Mouse (Mus musculus) adrenal gland, postnatal 10 days (tissue): Measurements from ENCODE around the gene Fat3. TPM values are rescaled to one million over a fixed set of nuclear protein-coding genes. Genes with fewer than 3 reads are reported as not detected.

Experiments
- DNase-seq: peaks from one replicate; pipeline ENCODE4 v3.0.0; 2021; ENCODE audit warnings: mixed read lengths
- long read RNA-seq, 2 experiments: library from polyadenylated mRNA; stranded (forward); transcript quantifications; one replicate each; pipeline ENCODE4 v2.0.0; 2021
- total RNA-seq, 2 experiments: library from RNA; stranded (reverse); gene quantifications; 2 replicates each; pipeline ENCODE4 v1.2.3; 2021

Fat3 gene
- total RNA-seq: 1 to 10 TPM; 2.6 TPM
- long read RNA-seq, experiment 1: 0 reads
- long read RNA-seq, experiment 2: 0 reads

- peak; percentile 27 for DNase-seq
Observed at GRCm38 (mm10) chr9:16501186-16501711, at the start of gene Fat3. Gene Fat3, minus strand, starts transcription at chr9:16501285.

- no peak for DNase-seq
Observed at GRCm38 (mm10) chr9:16532884-16533283, 31.8 kb upstream of the Fat3 start.

GRCm38 (mm10) chr9:16517543-16517942 lies 16.5 kb upstream of the Fat3 start:
- DNase-seq: no peak

GRCm38 (mm10) chr9:16512005-16512404 lies 10.9 kb upstream of the Fat3 start:
- no peak for DNase-seq

GRCm38 (mm10) chr9:16503776-16504175 lies 2.7 kb upstream of the Fat3 start:
- DNase-seq: no peak

- peak; percentile 4 for DNase-seq
Observed at GRCm38 (mm10) chr9:16502673-16503343, 1.7 kb upstream of the Fat3 start.

- peak; percentile 75 for DNase-seq
Observed at GRCm38 (mm10) chr9:16501990-16502672, 1.0 kb upstream of the Fat3 start.

- peak; percentile 48 for DNase-seq
Observed at GRCm38 (mm10) chr9:16500382-16501185, 501 bp downstream of the Fat3 start.

- peak; percentile 64 for DNase-seq
Observed at GRCm38 (mm10) chr9:16499621-16500381, 1.3 kb downstream of the Fat3 start.

GRCm38 (mm10) chr9:16498876-16499275 lies 2.2 kb downstream of the Fat3 start:
- no peak for DNase-seq

GRCm38 (mm10) chr9:16497361-16497760 lies 3.7 kb downstream of the Fat3 start:
- DNase-seq: no peak

- DNase-seq: no peak
Observed at GRCm38 (mm10) chr9:16496331-16496730, 4.8 kb downstream of the Fat3 start.

- DNase-seq: no peak
Observed at GRCm38 (mm10) chr9:16489661-16490060, 11.4 kb downstream of the Fat3 start.

GRCm38 (mm10) chr9:16487565-16487964 lies 13.5 kb downstream of the Fat3 start:
- no peak for DNase-seq

- no peak for DNase-seq
Observed at GRCm38 (mm10) chr9:16486229-16486628, 14.9 kb downstream of the Fat3 start.

- no peak for DNase-seq
Observed at GRCm38 (mm10) chr9:16485173-16485572, 15.9 kb downstream of the Fat3 start.

GRCm38 (mm10) chr9:16484765-16485164 lies 16.3 kb downstream of the Fat3 start:
- no peak for DNase-seq

GRCm38 (mm10) chr9:16461491-16461890 lies 39.6 kb downstream of the Fat3 start:
- no peak for DNase-seq

GRCm38 (mm10) chr9:16460591-16460990 lies 40.5 kb downstream of the Fat3 start:
- no peak for DNase-seq

- DNase-seq: no peak
Observed at GRCm38 (mm10) chr9:16441930-16442329, 59.2 kb downstream of the Fat3 start.

GRCm38 (mm10) chr9:16440638-16441037 lies 60.4 kb downstream of the Fat3 start:
- no peak for DNase-seq

GRCm38 (mm10) chr9:16439941-16440340 lies 61.1 kb downstream of the Fat3 start:
- no peak for DNase-seq
